Mouse (Mus musculus) liver (tissue): ENCODE measurements around the gene Abca12.

Experiments
- DNase-seq: peaks from one replicate; pipeline ENCODE4 v3.0.0-alpha.2; 2020; ENCODE audit warnings: mixed read lengths

The Abca12 gene

GRCm38 (mm10) chr1:71330349-71330748 is 84.4 kb downstream of the Abca12 start:
- no peak for DNase-seq

DNA sequence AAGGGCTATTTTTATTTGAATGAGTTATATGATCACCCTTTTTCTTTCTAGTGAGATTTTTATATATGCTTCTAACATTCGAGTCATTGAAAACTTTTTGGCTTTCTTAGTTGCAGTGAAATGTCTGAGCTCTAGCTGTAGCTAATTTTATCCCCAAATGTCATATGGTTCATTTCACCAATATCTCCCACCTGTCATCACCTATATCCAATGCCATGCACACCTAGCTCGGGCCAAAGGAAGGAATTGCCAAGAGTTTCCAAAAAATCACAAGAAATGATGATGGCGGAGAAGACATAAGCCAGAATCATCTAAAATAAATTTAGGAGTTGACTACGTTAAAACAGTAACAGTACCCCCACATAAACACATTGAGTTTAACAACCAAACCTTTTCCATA is 102.5 kb downstream of the Abca12 start:
- DNase-seq: no peak

GRCm38 (mm10) chr1:71310614-71311013 is 104.1 kb downstream of the Abca12 start:
- no peak for DNase-seq

DNA sequence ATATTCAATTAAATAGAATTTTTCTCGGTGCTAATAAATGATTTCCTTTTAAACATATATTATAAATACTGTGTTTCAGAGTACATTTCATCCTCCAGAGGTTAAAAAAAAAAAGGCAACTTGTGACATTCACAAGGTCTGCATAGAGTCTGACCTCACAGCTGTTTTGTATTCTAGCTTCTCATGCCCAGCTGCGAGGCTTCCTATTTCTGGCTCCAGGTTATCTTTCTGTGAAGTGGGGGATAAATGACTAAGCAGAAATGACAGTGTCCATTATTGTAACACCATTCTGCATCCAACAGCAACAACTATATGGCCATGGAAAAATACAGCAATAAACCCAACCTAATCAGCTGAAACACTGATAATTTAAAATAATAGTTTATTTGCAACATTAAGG is 107.3 kb downstream of the Abca12 start:
- DNase-seq: no peak

DNA sequence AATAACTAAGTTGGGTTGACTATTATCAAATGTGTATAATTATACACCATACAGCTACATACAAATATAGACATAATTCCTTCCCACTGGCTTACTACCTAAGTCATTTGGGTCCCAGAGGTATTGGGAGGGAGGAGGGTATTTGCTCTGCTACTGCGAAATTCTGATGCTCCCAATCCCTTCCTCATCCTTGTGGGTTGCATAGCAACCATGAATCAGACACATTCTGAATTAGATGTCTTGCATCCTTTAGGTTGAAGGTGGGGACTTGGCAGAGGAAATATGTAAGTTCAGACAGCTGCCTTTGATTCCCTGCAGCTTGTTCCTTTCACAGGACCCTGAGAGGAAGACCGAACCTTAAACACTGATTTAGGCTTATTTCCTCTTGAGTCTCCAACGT is 108.5 kb downstream of the Abca12 start:
- no peak for DNase-seq

DNA sequence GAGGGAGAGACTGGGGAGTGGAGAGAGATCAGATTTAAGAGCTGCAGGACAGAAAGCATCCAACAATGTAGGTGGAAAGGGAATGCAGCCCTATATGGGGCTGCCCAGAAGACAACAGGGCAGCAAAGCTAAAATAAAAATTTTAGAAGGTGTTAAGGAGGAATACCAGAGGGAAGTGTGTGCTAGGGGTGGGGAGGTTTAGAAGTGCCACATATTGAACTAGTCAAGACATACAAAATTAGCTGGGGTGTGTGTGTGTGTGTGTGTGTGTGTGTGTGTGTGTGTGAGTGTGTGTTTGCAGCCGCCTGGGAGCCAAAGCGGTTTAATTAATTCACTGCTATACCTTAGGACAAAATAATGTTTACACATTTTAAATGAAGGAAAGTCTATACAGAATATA is 110.1 kb downstream of the Abca12 start:
- DNase-seq: no peak

GRCm38 (mm10) chr1:71297021-71297420 is 117.7 kb downstream of the Abca12 start:
- no peak for DNase-seq

DNA sequence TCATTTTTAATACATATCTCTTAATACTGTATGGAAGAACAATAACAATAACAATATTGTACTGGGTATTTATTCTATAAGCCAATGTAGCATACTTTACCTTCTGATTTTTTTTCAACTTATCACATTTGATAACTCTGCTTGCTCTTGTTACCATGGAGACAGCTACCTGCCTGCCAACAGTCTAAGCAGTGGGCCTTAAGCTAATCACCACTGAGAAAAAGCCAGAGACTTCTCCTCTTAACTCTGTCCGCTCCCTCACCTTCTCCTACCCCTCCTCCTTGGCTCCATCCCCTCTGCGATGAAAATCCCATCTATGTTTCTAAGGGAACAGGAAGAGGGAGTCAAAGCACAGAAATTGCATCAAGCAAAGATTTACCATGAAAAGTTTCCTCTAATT is 118.1 kb downstream of the Abca12 start:
- no peak for DNase-seq

GRCm38 (mm10) chr1:71291917-71292316 is 122.8 kb downstream of the Abca12 start:
- no peak for DNase-seq

DNA sequence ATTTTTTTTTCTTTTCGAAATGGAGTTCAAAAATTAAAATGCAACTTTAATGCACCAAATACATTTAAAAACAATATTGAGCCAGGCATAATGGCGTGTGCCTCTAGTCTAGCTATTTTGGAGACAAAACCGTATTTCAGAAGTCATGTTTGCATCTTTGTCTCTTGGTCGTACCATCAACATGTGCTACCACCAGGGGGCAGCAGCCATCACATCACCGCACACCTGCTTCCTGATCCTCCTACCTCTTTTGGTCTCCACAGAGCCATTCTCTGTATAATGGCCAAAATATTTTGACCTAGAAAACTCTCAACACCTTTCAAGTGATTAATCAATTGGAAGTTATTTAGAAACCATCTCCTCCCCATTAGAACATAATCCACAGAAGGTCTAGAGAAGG is 125.2 kb downstream of the Abca12 start:
- peak; percentile 55 for DNase-seq

- DNase-seq: no peak
Observed at GRCm38 (mm10) chr1:71276940-71277339, 137.8 kb downstream of the Abca12 start.

GRCm38 (mm10) chr1:71272550-71272949 is 142.2 kb downstream of the Abca12 start:
- no peak for DNase-seq

DNA sequence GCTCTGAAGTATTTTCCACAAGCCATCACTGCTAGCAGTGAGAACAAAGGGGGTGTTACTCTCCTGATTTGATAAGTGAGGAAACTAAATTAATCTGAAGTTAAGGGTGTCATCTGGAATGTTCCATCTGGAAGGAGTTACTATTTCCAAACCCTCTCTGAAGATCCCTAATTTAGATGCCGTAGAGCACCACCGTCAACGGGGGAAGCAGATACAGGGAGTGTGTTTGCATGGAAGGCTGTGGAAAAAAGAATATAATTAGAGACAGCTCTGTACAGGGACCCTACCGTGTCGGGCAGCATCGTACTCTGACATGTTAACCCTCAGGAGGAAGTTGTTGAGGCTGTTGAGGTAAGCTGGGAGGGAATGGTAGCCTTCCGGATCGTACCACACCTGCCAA is 142.6 kb downstream of the Abca12 start:
- DNase-seq: no peak

DNA sequence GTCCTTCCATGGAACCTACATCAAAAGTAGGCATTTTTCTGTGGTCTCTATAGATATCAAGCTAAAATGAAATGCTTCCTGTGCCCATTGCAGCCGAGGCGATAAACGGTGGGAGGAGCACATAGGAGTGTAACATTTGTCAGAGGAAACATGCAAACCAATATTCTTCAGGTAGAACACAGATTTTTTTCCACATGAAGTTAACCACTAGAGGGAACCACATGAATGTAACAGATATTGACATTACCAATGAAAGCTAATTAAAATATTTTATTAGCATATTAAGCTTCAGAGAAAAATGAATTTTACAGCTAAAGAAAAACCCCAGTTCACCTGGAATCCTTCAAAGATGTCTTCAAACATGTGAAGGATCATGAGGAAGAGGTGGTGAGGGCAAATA is 144.6 kb downstream of the Abca12 start:
- no peak for DNase-seq

GRCm38 (mm10) chr1:71266630-71267029 is 148.1 kb downstream of the Abca12 start:
- DNase-seq: no peak

DNA sequence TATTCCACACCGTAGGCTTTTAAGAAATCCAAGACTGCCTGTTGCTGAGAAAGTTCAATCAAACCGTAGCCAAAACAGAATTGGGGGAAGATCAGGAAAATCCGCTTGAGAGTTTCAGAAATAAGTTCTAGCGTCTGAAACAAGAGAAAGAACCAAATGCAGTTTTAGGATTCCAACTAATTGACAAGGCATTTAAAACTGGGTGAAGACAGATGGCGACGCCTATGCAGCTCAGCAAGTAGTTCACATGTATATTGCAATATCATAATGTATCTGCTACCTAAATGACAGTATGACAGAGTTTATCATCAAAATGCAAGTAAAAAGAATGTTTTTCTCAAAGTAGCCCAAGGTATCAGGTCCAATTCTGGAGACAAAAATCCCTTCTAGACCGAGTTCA is 151.2 kb downstream of the Abca12 start:
- DNase-seq: no peak

DNA sequence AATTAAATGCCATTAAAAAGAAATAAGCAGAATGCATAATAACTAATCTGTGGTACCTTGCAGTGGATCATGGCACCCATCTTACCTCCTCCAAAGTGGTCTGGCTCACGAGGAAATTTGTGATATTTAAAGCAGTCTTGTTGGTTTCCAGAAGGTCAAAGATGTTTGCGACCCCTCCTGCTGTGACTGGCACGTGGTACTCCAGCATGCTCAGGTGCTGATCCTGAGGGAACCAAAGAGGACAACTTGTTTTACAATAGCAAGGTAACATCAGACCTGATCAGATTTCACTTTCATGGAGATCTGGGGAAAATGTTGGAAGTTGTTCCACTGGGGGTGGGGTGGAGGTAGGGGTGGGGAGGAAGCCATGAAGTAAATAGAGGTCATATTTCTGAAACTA is 170.1 kb downstream of the Abca12 start:
- no peak for DNase-seq

GRCm38 (mm10) chr1:71241396-71241795 is 173.3 kb downstream of the Abca12 start:
- no peak for DNase-seq

- no peak for DNase-seq
Observed at GRCm38 (mm10) chr1:71239586-71239985, 175.1 kb downstream of the Abca12 start.

DNA sequence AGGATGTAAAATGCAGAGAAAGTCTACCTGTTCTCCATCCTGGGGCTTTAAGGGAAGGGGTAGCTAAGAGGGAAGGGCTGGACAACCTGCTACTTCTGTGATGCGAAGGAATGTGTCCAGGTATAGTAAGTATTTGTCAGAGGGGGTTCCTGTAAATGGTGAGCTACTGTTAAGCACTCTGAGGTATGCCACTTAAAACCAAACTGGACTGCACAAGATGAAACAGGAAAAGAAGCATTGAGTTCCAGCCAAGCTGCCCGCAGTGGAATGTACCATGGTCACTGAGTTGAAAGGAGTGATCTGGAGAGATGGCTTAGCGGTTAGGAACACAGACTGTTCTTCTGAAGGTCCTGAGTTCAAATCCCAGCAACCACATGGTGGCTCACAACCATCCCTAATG is 179.4 kb downstream of the Abca12 start:
- no peak for DNase-seq

GRCm38 (mm10) chr1:71231211-71231610 is 183.5 kb downstream of the Abca12 start:
- no peak for DNase-seq

DNA sequence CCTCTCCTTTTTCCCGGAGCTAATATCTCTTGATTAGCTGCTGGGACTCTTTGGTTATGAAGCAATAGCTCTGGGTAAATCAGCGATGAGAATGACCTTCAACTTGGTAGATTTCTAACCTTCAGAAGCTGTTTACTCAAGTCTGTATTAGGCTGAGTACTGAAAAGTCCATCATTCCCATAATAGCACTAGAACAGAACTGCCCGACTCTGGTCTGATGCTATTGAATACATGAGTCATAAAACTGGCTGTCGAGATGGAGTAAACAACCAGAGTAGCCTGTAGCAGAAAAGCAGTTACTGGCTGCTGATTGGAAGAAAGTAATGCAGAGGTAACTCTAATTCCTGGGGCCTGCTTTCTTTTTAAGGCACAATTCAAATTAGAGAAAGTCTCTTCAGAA is 211.1 kb downstream of the Abca12 start:
- no peak for DNase-seq

GRCm38 (mm10) chr1:71196191-71196590 is 218.5 kb downstream of the Abca12 start:
- DNase-seq: no peak

- DNase-seq: no peak
Observed at GRCm38 (mm10) chr1:71195333-71195732, 219.4 kb downstream of the Abca12 start.

DNA sequence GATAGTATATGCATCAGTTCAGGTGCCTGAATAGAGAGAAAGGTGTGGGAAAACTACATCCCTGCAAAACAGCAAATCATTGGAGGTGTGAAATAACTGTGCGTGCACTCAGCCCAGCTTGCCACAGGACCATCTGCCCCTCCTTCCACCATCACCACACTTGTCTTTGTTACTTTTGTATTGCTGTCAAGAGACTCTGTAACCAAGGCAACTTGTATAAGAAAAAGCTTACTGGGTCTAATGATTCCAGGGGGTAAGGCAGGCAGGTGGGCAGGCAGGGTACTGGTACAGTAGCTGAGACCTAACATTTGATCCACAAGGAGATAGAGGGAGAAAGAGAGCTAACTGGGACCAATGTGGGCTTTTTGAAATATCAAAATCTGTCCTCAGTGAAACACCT is 220.8 kb downstream of the Abca12 start:
- no peak for DNase-seq
